Mouse (Mus musculus) hindbrain, embryonic 12.5 days (tissue): ENCODE measurements around the gene Ccdc57. TPM values are rescaled to one million over a fixed set of nuclear protein-coding genes. Genes with fewer than 3 reads are reported as not detected.

Source experiments
- ATAC-seq: fragments of 200-750 bp; cut with Nextera tagmentation; 2 replicates; pipeline ENCODE4 v1.8.0; 2017; ENCODE audit warnings: moderate TSS enrichment; ENCODE audit not compliant: low FRiP score
- H3K27ac ChIP-seq: fragments of 300-500 bp; sonication (generic); 2 replicates; pipeline ENCODE4 v1.5.1; 2016; ENCODE audit warnings: mild to moderate bottlenecking
- H3K27me3 ChIP-seq: fragments of 300-500 bp; sonication (generic); 2 replicates; pipeline ENCODE4 v1.6.1; 2016; ENCODE audit warnings: mild to moderate bottlenecking
- H3K36me3 ChIP-seq: fragments of 300-500 bp; sonication (generic); 2 replicates; pipeline ENCODE4 v1.6.1; 2016; ENCODE audit warnings: mild to moderate bottlenecking
- H3K4me1 ChIP-seq: fragments of 300-500 bp; sonication (generic); 2 replicates; pipeline ENCODE4 v1.6.1; 2016
- H3K4me2 ChIP-seq: fragments of 300-500 bp; sonication (generic); replicated peaks from 2 replicates; pipeline ENCODE4 v1.6.1; 2016; ENCODE audit warnings: mild to moderate bottlenecking
- H3K4me3 ChIP-seq: fragments of 300-500 bp; sonication (generic); 2 replicates; pipeline ENCODE4 v1.5.1; 2016; ENCODE audit warnings: mild to moderate bottlenecking
- H3K9ac ChIP-seq: fragments of 300-500 bp; sonication (generic); 2 replicates; pipeline ENCODE4 v1.6.1; 2016; ENCODE audit warnings: mild to moderate bottlenecking, moderate library complexity
- H3K9me3 ChIP-seq: fragments of 300-500 bp; sonication (generic); replicated peaks from 2 replicates; pipeline ENCODE4 v1.6.1; 2016; ENCODE audit warnings: mild to moderate bottlenecking
- WGBS: fragments of 180-500 bp; shearing (Covaris S2); methylation state at CpG from one replicate; pipeline ENCODE4 v1.1.7; 2016; 5-methylcytosine and 5-hydroxymethylcytosine counted together
- polyA plus RNA-seq: library from polyadenylated mRNA; unstranded; fragments of >200 nt; fragmentation: Nextera tagmentation; extraction: Ambion mirVana; gene quantifications from 2 replicates; pipeline ENCODE4 v1.2.1, GENCODE M21; 2016

Ccdc57 gene
- polyA plus RNA-seq: 6.0 TPM in 2 replicates

DNA sequence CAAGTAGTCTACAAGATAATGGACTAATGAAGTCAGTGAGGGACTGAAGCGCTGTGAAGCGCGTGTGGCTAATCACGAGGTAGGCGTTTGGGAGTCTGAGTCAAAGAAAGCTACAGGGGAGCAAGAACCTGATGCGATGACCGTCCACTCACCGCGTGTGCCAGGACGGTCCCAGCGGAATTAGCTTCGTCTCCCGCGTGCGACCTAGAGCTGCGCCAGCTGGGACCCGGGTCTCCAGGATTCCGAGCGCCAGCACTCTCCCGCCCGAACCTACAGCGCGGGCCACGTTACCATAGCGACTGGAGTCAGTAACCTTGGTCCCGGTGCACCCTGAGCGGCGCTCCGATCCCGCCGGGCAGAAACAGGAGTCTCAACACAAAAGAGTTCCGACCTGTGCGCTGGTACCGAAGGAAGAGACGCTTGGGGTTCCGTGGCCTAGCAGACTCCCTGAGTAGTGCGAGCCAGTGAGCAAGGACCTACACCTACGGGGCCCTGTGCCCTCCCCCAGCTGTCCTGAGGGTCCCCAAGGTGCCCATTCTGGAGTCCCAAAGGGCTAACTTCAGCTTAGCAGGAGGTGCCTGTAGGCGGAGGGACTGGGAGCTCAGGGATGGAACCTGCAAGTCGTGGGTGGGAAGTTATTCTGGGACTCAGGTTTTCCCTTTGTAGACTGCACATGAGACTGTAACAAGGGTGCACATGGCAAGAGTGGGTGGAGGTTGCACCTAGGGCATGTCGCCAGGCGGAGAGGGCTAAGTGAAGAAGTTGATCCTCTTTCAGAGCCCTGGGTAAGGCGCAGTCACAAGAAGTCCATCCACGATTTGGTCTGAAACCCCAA lies at the start of gene Ccdc57:
TSS of gene Ccdc57 (minus strand) at position 309 of the 835 bp plus-strand sequence.
- ATAC-seq: peak; percentile 94

DNA sequence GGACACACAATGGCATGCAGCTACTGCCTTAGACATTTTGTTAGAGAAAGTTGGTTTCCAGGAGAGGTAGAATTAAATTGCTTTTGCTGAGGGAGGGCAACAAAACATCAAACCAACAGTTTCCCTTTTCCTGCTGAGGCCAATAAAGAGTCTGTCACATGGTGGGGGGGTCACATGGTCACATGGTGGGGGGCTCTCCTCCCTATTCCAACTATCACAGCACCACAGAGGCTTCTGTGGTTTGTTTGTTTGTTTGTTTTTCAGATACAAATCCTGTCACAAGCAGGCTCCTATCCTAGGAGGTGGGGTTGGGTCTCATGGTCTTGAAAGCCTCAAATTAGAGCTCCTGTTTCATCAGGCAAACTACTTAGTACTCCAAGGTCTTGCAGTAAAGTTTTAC lies 49.8 kb upstream of the Ccdc57 start:
- ATAC-seq: no peak
- no peak overlapping the region for H3K4me2 ChIP-seq
- H3K36me3 ChIP-seq: peaks cover 73% of the 10 kb centered on the region
- H3K27me3 ChIP-seq: no peaks in the 10 kb centered on the region
- H3K27ac ChIP-seq: no peak overlapping the region
- no peak overlapping the region for H3K9ac ChIP-seq
- no peak overlapping the region for H3K4me3 ChIP-seq
- peaks cover 4% of the 10 kb centered on the region; the same call in 1 of the 2 replicates for H3K4me1 ChIP-seq
- H3K9me3 ChIP-seq: no peaks in the 10 kb centered on the region

More for the DNA sequence above, at the start of gene Ccdc57:
- no peaks in the 10 kb centered on the region for H3K36me3 ChIP-seq
- H3K9me3 ChIP-seq: no peaks in the 10 kb centered on the region
- WGBS: 9% methylated on average over 44 of the region's 44 CpGs
- no peak within 1 kb of the TSS for H3K27ac ChIP-seq
- H3K27me3 ChIP-seq: no peaks in the 10 kb centered on the region
- H3K9ac ChIP-seq: peak within 1 kb of the TSS; percentile 70
- peaks cover 3% of the 10 kb centered on the region for H3K4me1 ChIP-seq
- peak within 1 kb of the TSS; percentile 62 for H3K4me3 ChIP-seq
- H3K4me2 ChIP-seq: peak within 1 kb of the TSS; percentile 80

DNA sequence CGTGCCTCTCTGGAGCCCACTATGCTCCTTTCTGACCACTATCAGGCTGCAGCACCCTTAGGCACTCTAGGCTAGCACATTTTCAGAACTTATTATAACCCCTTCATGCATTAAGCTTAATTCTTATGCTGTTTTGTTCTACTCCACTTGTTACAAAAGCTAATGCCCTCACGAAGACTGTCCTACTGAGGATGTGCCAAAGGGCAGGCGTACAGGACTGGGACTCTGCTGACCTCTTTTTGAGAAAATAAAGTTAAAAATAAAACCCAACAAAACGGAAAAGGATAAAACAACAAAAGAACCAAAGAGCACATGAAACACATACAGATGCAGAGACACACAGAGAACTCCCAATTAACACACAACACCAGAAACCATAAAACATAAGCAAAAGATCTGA lies 49.0 kb upstream of the Ccdc57 start:
- WGBS: 92% methylated on average over 4 of the region's 4 CpGs
- ATAC-seq: no peak
- H3K36me3 ChIP-seq: peaks cover 78% of the 10 kb centered on the region

GRCm38 (mm10) chr11:120980427-120981035 lies 47.9 kb upstream of the Ccdc57 start:
- H3K27ac ChIP-seq: no peak overlapping the region
- no peaks in the 10 kb centered on the region for H3K4me1 ChIP-seq
- no peak for ATAC-seq
- 87% methylated on average over 9 of the region's 9 CpGs for WGBS
- H3K9ac ChIP-seq: no peak overlapping the region
- no peaks in the 10 kb centered on the region for H3K27me3 ChIP-seq
- H3K4me3 ChIP-seq: no peak overlapping the region
- peaks cover 75% of the 10 kb centered on the region for H3K36me3 ChIP-seq
- H3K9me3 ChIP-seq: no peaks in the 10 kb centered on the region
- H3K4me2 ChIP-seq: no peak overlapping the region

More for the DNA sequence above, 49.0 kb upstream of the Ccdc57 start:
- Histone ChIP-seq H3K4me3 (no peak overlapping the region), H3K4me2 (no peak overlapping the region), H3K27ac (no peak overlapping the region), H3K9me3 (no peaks in the 10 kb centered on the region), H3K9ac (no peak overlapping the region), H3K4me1 (no peaks in the 10 kb centered on the region), H3K27me3 (no peaks in the 10 kb centered on the region)

GRCm38 (mm10) chr11:120979711-120980426 lies 47.2 kb upstream of the Ccdc57 start:
- ATAC-seq: no peak
- Histone ChIP-seq H3K4me2 (no peak overlapping the region), H3K36me3 (peaks cover 78% of the 10 kb centered on the region)

GRCm38 (mm10) chr11:120973318-120973717 lies 40.6 kb upstream of the Ccdc57 start:
- no peak overlapping the region for H3K27ac ChIP-seq
- H3K36me3 ChIP-seq: peaks cover 94% of the 10 kb centered on the region
- H3K4me2 ChIP-seq: no peak overlapping the region
- no peak for ATAC-seq
- no peaks in the 10 kb centered on the region for H3K27me3 ChIP-seq
- 84% methylated on average over 6 of the region's 6 CpGs for WGBS
- H3K9ac ChIP-seq: no peak overlapping the region
- no peaks in the 10 kb centered on the region for H3K4me1 ChIP-seq
- no peaks in the 10 kb centered on the region for H3K9me3 ChIP-seq
- no peak overlapping the region for H3K4me3 ChIP-seq

More at GRCm38 (mm10) chr11:120979711-120980426, 47.2 kb upstream of the Ccdc57 start:
- Histone ChIP-seq H3K27ac (no peak overlapping the region), H3K9me3 (no peaks in the 10 kb centered on the region), H3K9ac (no peak overlapping the region), H3K27me3 (no peaks in the 10 kb centered on the region), H3K4me1 (no peaks in the 10 kb centered on the region), H3K4me3 (no peak overlapping the region)
- whole genome bisulfite sequencing: 91% methylated on average over 8 of the region's 8 CpGs

- Histone ChIP-seq H3K4me2 (no peak overlapping the region), H3K9me3 (no peaks in the 10 kb centered on the region), H3K4me1 (no peaks in the 10 kb centered on the region), H3K27ac (no peak overlapping the region), H3K27me3 (no peaks in the 10 kb centered on the region), H3K36me3 (peaks cover 95% of the 10 kb centered on the region), H3K4me3 (no peak overlapping the region), H3K9ac (no peak overlapping the region)
- ATAC-seq: no peak
- 96% methylated on average over 5 of the region's 5 CpGs for WGBS
These were observed 38.6 kb upstream of the Ccdc57 start for GRCm38 (mm10) chr11:120971237-120971636.

DNA sequence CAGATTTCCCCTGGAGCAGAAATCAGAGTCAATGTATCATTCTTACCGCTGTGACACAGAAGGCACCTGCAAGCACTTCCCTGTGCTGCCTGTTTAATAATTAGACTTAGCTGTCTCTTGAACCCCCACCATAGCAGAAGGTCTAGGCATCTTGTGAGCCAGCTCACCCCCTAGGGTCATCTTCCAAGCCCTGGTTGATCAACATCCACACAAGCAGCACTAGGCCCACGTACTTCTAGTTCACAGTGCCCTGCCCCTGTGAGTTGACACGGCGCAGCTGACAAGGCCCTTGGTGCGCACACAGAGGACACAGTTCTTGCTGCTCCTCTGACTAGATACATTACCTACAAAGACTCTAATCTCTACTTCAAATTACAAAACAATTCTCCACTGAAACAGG lies 37.1 kb upstream of the Ccdc57 start:
- 96% methylated on average over 5 of the region's 5 CpGs for WGBS

DNA sequence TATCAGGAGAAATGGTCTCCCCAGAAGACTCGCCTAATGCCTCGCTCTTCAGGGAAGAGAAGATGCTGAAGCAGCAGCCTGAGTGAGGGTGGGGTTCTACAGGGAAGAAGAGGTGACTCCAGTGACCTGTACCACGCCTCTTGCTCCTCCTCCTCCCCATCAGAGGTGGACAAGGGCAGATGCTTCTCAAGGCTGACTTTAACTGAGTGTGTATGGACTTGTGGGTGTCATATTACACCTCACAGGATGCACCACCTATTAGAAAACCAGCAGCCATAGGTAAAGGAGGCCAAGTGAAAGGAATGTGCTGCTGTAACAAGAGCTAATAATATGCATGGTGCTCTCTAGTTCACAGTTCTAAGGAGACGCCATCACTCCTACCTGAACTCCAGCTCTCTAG lies 32.9 kb upstream of the Ccdc57 start:
- no peaks in the 10 kb centered on the region for H3K27me3 ChIP-seq
- H3K9me3 ChIP-seq: no peaks in the 10 kb centered on the region
- peaks cover 96% of the 10 kb centered on the region for H3K36me3 ChIP-seq
- H3K4me1 ChIP-seq: peaks cover 7% of the 10 kb centered on the region; the same call in 1 of the 2 replicates
- H3K4me2 ChIP-seq: no peak overlapping the region
- no peak overlapping the region for H3K4me3 ChIP-seq
- H3K27ac ChIP-seq: no peak overlapping the region
- H3K9ac ChIP-seq: no peak overlapping the region
- 84% methylated on average over 4 of the region's 4 CpGs for WGBS
- ATAC-seq: no peak

More for the DNA sequence above, 37.1 kb upstream of the Ccdc57 start:
- no peak for ATAC-seq
- H3K9ac ChIP-seq: no peak overlapping the region
- H3K4me1 ChIP-seq: peaks cover 2% of the 10 kb centered on the region; the same call in 1 of the 2 replicates
- H3K9me3 ChIP-seq: no peaks in the 10 kb centered on the region
- H3K27ac ChIP-seq: no peak overlapping the region
- H3K27me3 ChIP-seq: no peaks in the 10 kb centered on the region
- no peak overlapping the region for H3K4me3 ChIP-seq
- H3K4me2 ChIP-seq: no peak overlapping the region
- peaks cover 99% of the 10 kb centered on the region for H3K36me3 ChIP-seq

GRCm38 (mm10) chr11:120964195-120965157 lies 31.8 kb upstream of the Ccdc57 start:
- Histone ChIP-seq H3K4me2 (no peak overlapping the region), H3K9ac (no peak overlapping the region), H3K4me3 (no peak overlapping the region), H3K36me3 (peaks cover 92% of the 10 kb centered on the region), H3K27me3 (no peaks in the 10 kb centered on the region), H3K9me3 (no peaks in the 10 kb centered on the region), H3K27ac (no peak overlapping the region), H3K4me1 (peaks cover 7% of the 10 kb centered on the region; the same call in 1 of the 2 replicates)
- ATAC-seq: no peak
- 72% methylated on average over 10 of the region's 10 CpGs for WGBS

- Histone ChIP-seq H3K9ac (no peak overlapping the region), H3K4me2 (no peak overlapping the region), H3K27me3 (no peaks in the 10 kb centered on the region), H3K36me3 (peaks cover 90% of the 10 kb centered on the region), H3K9me3 (no peaks in the 10 kb centered on the region), H3K4me1 (peaks cover 7% of the 10 kb centered on the region; the same call in 1 of the 2 replicates), H3K4me3 (no peak overlapping the region), H3K27ac (no peak overlapping the region)
- ATAC-seq: no peak
- 89% methylated on average over 7 of the region's 7 CpGs for WGBS
These were observed 30.2 kb upstream of the Ccdc57 start for GRCm38 (mm10) chr11:120962909-120963308.
